Mouse (Mus musculus) kidney, adult 2 months (tissue): ENCODE results near the gene Mfsd6.

Experiments
- CTCF ChIP-seq: fragments of 200-500 bp; conservative IDR thresholded peaks from 2 replicates; pipeline ENCODE4 v1.5.1; 2011; ENCODE audit warnings: low read depth, mild to moderate bottlenecking, control low read depth, low read length, moderate library complexity, mixed read lengths; ENCODE audit not compliant: insufficient read depth, insufficient read length
- POLR2A ChIP-seq: fragments of 200-500 bp; IDR thresholded peaks from one replicate; pipeline ENCODE4 v1.6.1; 2011; ENCODE audit warnings: low read depth, low read length, control low read depth

- TF ChIP-seq CTCF (no peak), POLR2A (no peak)
These were observed 77.2 kb downstream of the Mfsd6 start for GRCm38 (mm10) chr1:52650066-52650465.
